Mouse (Mus musculus): ENCODE measurements at regions not wholly inside any gene's neighbourhood (a gene's known extent, or its start where the extent isn't known, plus 50 kb on each side); places are given as distances from the start of the nearest gene placed in this dataset.

DNA sequence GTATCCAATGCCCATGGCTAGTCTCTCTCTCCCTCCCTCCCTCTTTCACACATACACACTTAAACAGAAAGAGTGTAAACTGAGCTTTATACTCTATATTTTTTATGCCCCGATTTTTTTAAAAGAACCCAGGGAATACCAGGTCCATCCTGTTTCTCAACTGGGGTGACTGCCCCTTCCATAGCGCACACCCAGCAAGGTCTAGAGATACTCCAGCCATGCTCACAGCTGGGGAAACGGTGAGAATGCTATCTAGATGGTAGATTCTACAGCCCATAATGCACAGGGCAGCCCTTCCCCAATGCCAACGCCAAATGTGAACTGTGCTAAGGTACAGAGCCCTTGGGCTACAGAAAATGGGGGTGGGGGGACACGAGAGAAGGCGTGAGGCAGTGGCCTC is 51.2 kb upstream of the Tln2 start:
- Histone ChIP-seq H3K4me3 (replicated peaks) (no peak overlapping the region), H3K27me3 (no peaks in the 10 kb centered on the region), H3K9ac (no peak overlapping the region), H3K4me1 (replicated peaks) (no peaks in the 10 kb centered on the region), H3K9me3 (replicated peaks) (no peaks in the 10 kb centered on the region), H3K36me3 (replicated peaks) (no peaks in the 10 kb centered on the region), H3K27ac (replicated peaks) (no peak overlapping the region), H3K4me2 (no peak overlapping the region)
- no peak for ATAC-seq (ENCODE audit: insufficient read depth)
- 52% methylated on average over 6 of the region's 6 CpGs for WGBS (ENCODE audit: insufficient replicate concordance)

DNA sequence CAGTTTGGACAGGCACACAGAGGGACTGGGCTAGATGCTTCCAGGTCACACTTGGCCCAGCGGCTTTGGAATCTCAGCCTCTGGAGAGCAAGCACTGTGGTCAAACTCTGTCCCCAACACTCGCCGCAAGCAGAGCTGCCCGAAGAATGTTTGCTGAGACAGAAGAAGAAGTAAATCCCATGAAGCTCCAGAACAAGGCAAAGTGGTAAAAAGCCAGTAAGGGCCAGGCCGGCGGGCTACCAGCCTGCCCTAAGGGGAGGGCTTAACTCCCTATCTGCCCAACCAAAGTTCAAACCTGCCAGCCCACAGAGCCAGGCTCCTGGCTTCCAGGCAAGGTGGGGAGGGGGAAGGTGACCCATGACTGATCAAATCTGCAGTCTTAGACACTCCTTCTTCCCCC is 52.2 kb upstream of the Tln2 start:
- no peaks in the 10 kb centered on the region for H3K4me1 ChIP-seq (replicated peaks)
- H3K4me2 ChIP-seq, result no peak overlapping the region
- no peaks in the 10 kb centered on the region for H3K9me3 ChIP-seq (replicated peaks)
- no peak for ATAC-seq (ENCODE audit: insufficient read depth)
- H3K36me3 ChIP-seq (replicated peaks), result no peaks in the 10 kb centered on the region
- no peak overlapping the region for H3K27ac ChIP-seq (replicated peaks)
- WGBS (ENCODE audit: insufficient replicate concordance), result 72% methylated on average over 6 of the region's 6 CpGs
- no peak overlapping the region for H3K9ac ChIP-seq
- no peak overlapping the region for H3K4me3 ChIP-seq (replicated peaks)
- no peaks in the 10 kb centered on the region for H3K27me3 ChIP-seq

- no peaks in the 10 kb centered on the region for H3K4me1 ChIP-seq (replicated peaks)
- H3K27me3 ChIP-seq, result no peaks in the 10 kb centered on the region
- WGBS (ENCODE audit: insufficient replicate concordance), result 76% methylated on average over 2 of the region's 2 CpGs
- no peak for ATAC-seq (ENCODE audit: insufficient read depth)
- H3K4me3 ChIP-seq (replicated peaks), result no peak overlapping the region
- no peaks in the 10 kb centered on the region for H3K9me3 ChIP-seq (replicated peaks)
- H3K9ac ChIP-seq, result no peak overlapping the region
- H3K4me2 ChIP-seq, result no peak overlapping the region
- H3K27ac ChIP-seq (replicated peaks), result no peak overlapping the region
- no peaks in the 10 kb centered on the region for H3K36me3 ChIP-seq (replicated peaks)
Measured at GRCm38 (mm10) chr9:67612101-67612500, 52.6 kb upstream of the Tln2 start.

GRCm38 (mm10) chr9:67614068-67614727 is 54.7 kb upstream of the Tln2 start:
- ATAC-seq (ENCODE audit: insufficient read depth), result no peak
- Histone ChIP-seq H3K9me3 (replicated peaks) (no peaks in the 10 kb centered on the region), H3K36me3 (replicated peaks) (no peaks in the 10 kb centered on the region), H3K27me3 (no peaks in the 10 kb centered on the region), H3K4me3 (replicated peaks) (no peak overlapping the region), H3K4me2 (no peak overlapping the region), H3K9ac (no peak overlapping the region), H3K27ac (replicated peaks) (no peak overlapping the region), H3K4me1 (replicated peaks) (peaks cover 4% of the 10 kb centered on the region)
- WGBS (ENCODE audit: insufficient replicate concordance), result 64% methylated on average over 2 of the region's 2 CpGs

DNA sequence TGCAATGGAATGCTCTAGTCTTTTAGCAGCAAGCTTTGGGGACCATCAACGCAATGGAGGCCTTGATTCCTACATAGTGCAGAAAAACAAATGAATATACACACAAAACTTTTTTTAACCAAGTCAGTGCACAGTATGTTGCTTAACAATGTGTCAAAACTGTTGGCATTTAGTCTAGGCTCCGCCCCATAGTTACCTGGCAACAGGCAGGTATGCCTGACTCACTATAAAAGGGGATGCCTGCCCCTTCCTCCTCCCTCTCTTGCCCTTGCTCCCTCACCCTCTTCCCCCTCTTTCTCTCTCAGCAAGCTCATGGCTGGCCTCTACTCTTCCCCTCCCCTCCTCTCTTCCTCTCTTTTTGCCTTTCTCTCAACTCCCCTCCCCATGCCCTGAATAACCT is 56.7 kb upstream of the Tln2 start:
- peaks cover 4% of the 10 kb centered on the region for H3K4me1 ChIP-seq (replicated peaks)
- WGBS (ENCODE audit: insufficient replicate concordance), result 62% methylated on average over 2 of the region's 2 CpGs

DNA sequence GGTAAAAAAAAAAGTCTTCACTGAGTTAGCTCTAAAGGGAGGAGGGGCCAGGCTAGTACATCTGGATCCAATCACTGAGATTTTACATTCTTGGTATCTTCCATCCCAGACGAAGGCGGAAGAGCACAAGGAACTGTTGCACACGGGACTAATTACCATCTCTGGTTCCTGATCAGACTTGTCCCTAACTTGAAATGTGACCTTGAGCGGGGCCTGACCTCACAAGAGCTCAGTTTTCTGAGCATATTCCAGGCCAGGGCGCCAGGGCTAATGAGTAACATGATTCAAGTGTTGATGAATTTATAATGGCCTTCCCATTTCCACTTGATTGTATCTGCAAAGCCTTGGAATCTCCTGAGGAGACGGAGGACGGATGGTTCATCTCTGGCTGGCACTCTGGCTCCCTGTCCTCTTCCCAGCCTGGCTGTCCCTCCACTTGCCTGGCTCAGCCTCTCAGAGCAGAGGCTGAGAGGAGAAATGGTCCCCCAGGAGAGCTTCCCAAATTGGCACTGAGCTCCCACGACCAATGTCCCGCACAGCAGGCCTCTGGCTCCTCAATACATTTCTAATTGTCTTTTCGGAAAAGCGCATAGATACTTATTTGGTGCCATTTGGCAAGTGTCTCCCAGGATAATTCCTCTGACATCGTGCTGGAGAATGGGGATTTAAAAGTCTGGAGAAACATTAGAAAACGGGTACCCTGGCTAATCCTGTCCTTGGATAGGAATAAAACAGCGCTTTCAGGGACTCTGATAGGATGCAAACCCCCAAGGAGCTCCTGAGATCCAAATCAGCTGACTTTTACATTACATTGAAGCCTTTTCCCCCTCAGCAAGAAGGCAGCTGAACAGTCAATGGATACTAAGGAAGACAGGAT is 58.1 kb upstream of the Tln2 start:
- Histone ChIP-seq H3K36me3 (replicated peaks) (no peaks in the 10 kb centered on the region), H3K27ac (replicated peaks) (no peak overlapping the region), H3K4me1 (replicated peaks) (peaks cover 4% of the 10 kb centered on the region), H3K9ac (no peak overlapping the region), H3K27me3 (no peaks in the 10 kb centered on the region), H3K9me3 (replicated peaks) (no peaks in the 10 kb centered on the region), H3K4me3 (replicated peaks) (no peak overlapping the region), H3K4me2 (no peak overlapping the region)
- ATAC-seq (ENCODE audit: insufficient read depth), result no peak
- WGBS (ENCODE audit: insufficient replicate concordance), result 50% methylated on average over 14 of the region's 14 CpGs

More for the DNA sequence above, 56.7 kb upstream of the Tln2 start:
- ATAC-seq (ENCODE audit: insufficient read depth), result no peak
- Histone ChIP-seq H3K27ac (replicated peaks) (no peak overlapping the region), H3K4me2 (no peak overlapping the region), H3K36me3 (replicated peaks) (no peaks in the 10 kb centered on the region), H3K4me3 (replicated peaks) (no peak overlapping the region), H3K9me3 (replicated peaks) (no peaks in the 10 kb centered on the region), H3K27me3 (no peaks in the 10 kb centered on the region), H3K9ac (no peak overlapping the region)

GRCm38 (mm10) chr9:67620945-67621344 is 61.4 kb upstream of the Tln2 start:
- H3K4me1 ChIP-seq (replicated peaks), result peaks cover 4% of the 10 kb centered on the region
- no peaks in the 10 kb centered on the region for H3K36me3 ChIP-seq (replicated peaks)
- no peak overlapping the region for H3K4me3 ChIP-seq (replicated peaks)
- ATAC-seq (ENCODE audit: insufficient read depth), result no peak
- no peak overlapping the region for H3K9ac ChIP-seq
- 27% methylated on average over 3 of the region's 3 CpGs for WGBS (ENCODE audit: insufficient replicate concordance)
- no peak overlapping the region for H3K27ac ChIP-seq (replicated peaks)
- H3K27me3 ChIP-seq, result no peaks in the 10 kb centered on the region
- H3K9me3 ChIP-seq (replicated peaks), result no peaks in the 10 kb centered on the region
- H3K4me2 ChIP-seq, result no peak overlapping the region

GRCm38 (mm10) chr9:67627196-67627595 is 67.7 kb upstream of the Tln2 start:
- H3K36me3 ChIP-seq (replicated peaks), result no peaks in the 10 kb centered on the region
- 47% methylated on average over 2 of the region's 2 CpGs for WGBS (ENCODE audit: insufficient replicate concordance)
- H3K27me3 ChIP-seq, result peaks cover 20% of the 10 kb centered on the region
- H3K4me1 ChIP-seq (replicated peaks), result 0 out of 2 replicates have a peak, but pooled peaks cover 13% of the 10 kb centered on the region
- H3K9ac ChIP-seq, result no peak overlapping the region
- no peak for ATAC-seq (ENCODE audit: insufficient read depth)
- no peak overlapping the region for H3K27ac ChIP-seq (replicated peaks)
- H3K4me3 ChIP-seq (replicated peaks), result no peak overlapping the region
- no peak overlapping the region for H3K4me2 ChIP-seq
- no peaks in the 10 kb centered on the region for H3K9me3 ChIP-seq (replicated peaks)

GRCm38 (mm10) chr9:67629624-67630023 is 70.1 kb upstream of the Tln2 start:
- Histone ChIP-seq H3K4me3 (replicated peaks) (no peak overlapping the region), H3K27ac (replicated peaks) (no peak overlapping the region), H3K9ac (no peak overlapping the region), H3K4me1 (replicated peaks) (0 out of 2 replicates have a peak, but pooled peaks cover 13% of the 10 kb centered on the region), H3K9me3 (replicated peaks) (no peaks in the 10 kb centered on the region), H3K27me3 (peaks cover 44% of the 10 kb centered on the region), H3K4me2 (peak overlapping the region; percentile 32), H3K36me3 (replicated peaks) (no peaks in the 10 kb centered on the region)
- no peak for ATAC-seq (ENCODE audit: insufficient read depth)
- 11% methylated on average over 6 of the region's 6 CpGs for WGBS (ENCODE audit: insufficient replicate concordance)

DNA sequence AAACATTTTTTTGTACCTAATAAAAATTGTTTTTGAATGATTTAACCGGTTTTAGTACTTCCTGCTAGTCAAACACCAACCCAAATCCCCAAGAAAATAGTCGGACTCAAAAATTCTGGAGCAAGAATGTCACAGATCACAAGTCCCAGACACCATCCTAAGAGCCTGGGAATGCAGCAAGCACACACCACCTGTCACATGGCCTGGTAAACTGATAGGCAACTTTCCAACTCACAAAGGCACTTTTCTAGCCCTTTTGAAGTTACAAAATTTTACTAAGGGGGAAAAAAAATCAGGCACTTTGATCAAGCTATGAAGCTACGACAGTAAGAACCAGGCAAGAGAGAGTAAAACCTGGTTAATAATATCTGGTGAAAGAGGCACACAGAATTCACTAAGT is 70.7 kb upstream of the Tln2 start:
- 36% methylated on average over 3 of the region's 3 CpGs for WGBS (ENCODE audit: insufficient replicate concordance)
- Histone ChIP-seq H3K27me3 (peaks cover 48% of the 10 kb centered on the region), H3K4me2 (no peak overlapping the region)

DNA sequence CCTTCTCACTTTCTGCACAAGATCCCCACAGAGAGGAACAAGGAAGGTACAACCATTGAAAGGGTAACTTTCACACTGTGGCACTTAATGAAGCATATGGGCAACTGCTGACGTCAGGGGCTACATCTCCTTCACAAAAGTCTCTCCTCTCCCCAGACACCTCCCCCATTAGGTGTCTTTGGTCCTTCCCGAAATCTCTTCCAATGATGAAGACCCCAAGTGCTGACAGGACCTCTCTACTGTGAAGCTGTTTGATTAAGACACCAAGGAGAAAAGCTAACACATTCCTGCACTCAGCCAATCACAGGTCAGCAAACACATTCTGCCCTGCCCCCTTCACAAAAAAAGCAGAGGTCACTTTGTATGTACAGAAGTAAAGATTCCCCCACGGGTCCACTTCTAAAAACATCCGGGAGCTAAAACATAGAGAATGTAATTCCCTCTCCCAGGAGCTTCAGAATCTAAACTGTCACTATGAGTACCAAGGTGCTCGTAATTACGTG is 72.3 kb upstream of the Tln2 start:
- ATAC-seq (ENCODE audit: insufficient read depth), result no peak
- no peak overlapping the region for H3K27ac ChIP-seq (replicated peaks)
- H3K4me3 ChIP-seq (replicated peaks), result peak overlapping the region; percentile 63
- H3K9ac ChIP-seq, result no peak overlapping the region
- H3K4me1 ChIP-seq (replicated peaks), result 0 out of 2 replicates have a peak, but pooled peaks cover 13% of the 10 kb centered on the region
- H3K4me2 ChIP-seq, result peak overlapping the region; percentile 65
- peaks cover 54% of the 10 kb centered on the region for H3K27me3 ChIP-seq
- WGBS (ENCODE audit: insufficient replicate concordance), result 4% methylated on average over 6 of the region's 6 CpGs
- H3K9me3 ChIP-seq (replicated peaks), result no peaks in the 10 kb centered on the region
- H3K36me3 ChIP-seq (replicated peaks), result no peaks in the 10 kb centered on the region

More for the DNA sequence above, 70.7 kb upstream of the Tln2 start:
- Histone ChIP-seq H3K9ac (no peak overlapping the region), H3K4me3 (replicated peaks) (no peak overlapping the region), H3K36me3 (replicated peaks) (no peaks in the 10 kb centered on the region), H3K27ac (replicated peaks) (no peak overlapping the region), H3K4me1 (replicated peaks) (0 out of 2 replicates have a peak, but pooled peaks cover 13% of the 10 kb centered on the region), H3K9me3 (replicated peaks) (no peaks in the 10 kb centered on the region)
- ATAC-seq (ENCODE audit: insufficient read depth), result no peak

All from liver, embryonic 15.5 days (tissue).